Mouse (Mus musculus) embryonic facial prominence, embryonic 12.5 days (tissue): ENCODE results near the gene Nat8f4. TPM values are rescaled to one million over a fixed set of nuclear protein-coding genes. Genes with fewer than 3 reads are reported as not detected.
"Not testable (repeated sequence)": the region's sequence is repeated elsewhere in the genome, so short reads cannot be mapped to it uniquely, and the experiment has no call there.

Experiments used
- ATAC-seq: fragments of 200-750 bp; cut with Nextera tagmentation; 2 replicates; pipeline ENCODE4 v1.8.0; 2017; ENCODE audit not compliant: insufficient number of reproducible peaks, insufficient read depth, low FRiP score, low TSS enrichment
- H3K27ac ChIP-seq: fragments of 300-500 bp; sonication (generic); 2 replicates; pipeline ENCODE4 v1.5.1; 2016; ENCODE audit warnings: mild to moderate bottlenecking
- H3K27me3 ChIP-seq: fragments of 300-500 bp; sonication (generic); 2 replicates; pipeline ENCODE4 v1.6.1; 2016; ENCODE audit warnings: mild to moderate bottlenecking, moderate library complexity
- H3K36me3 ChIP-seq: fragments of 300-500 bp; sonication (generic); 2 replicates; pipeline ENCODE4 v1.6.1; 2016; ENCODE audit warnings: mild to moderate bottlenecking
- H3K4me1 ChIP-seq: fragments of 300-500 bp; sonication (generic); 2 replicates; pipeline ENCODE4 v1.6.1; 2016
- H3K4me2 ChIP-seq: fragments of 300-500 bp; sonication (generic); replicated peaks from 2 replicates; pipeline ENCODE4 v1.6.1; 2016; ENCODE audit warnings: mild to moderate bottlenecking, moderate library complexity
- H3K4me3 ChIP-seq: fragments of 300-500 bp; sonication (generic); 2 replicates; pipeline ENCODE4 v1.5.1; 2016; ENCODE audit warnings: mild to moderate bottlenecking
- H3K9ac ChIP-seq: fragments of 300-500 bp; sonication (generic); 2 replicates; pipeline ENCODE4 v1.6.1; 2016; ENCODE audit warnings: mild to moderate bottlenecking, moderate library complexity
- H3K9me3 ChIP-seq: fragments of 300-500 bp; sonication (generic); 2 replicates; pipeline ENCODE4 v1.6.1; 2016; ENCODE audit warnings: mild to moderate bottlenecking, moderate library complexity
- WGBS: fragments of 180-500 bp; shearing (Covaris S2); methylation state at CpG from one replicate; pipeline ENCODE4 v1.1.7; 2016; 5-methylcytosine and 5-hydroxymethylcytosine counted together
- polyA plus RNA-seq: library from polyadenylated mRNA; unstranded; fragments of >200 nt; fragmentation: Nextera tagmentation; extraction: Ambion mirVana; gene quantifications from 2 replicates; pipeline ENCODE4 v1.2.1, GENCODE M21; 2016

The Nat8f4 gene
- polyA plus RNA-seq, 1 experiment from 2014 or later, result 3.5 TPM

GRCm38 (mm10) chr6:85895061-85895648, 9.5 kb downstream of the Nat8f4 start:
- H3K4me2 ChIP-seq, H3K9ac ChIP-seq, H3K27ac ChIP-seq, H3K27me3 ChIP-seq, H3K4me1 ChIP-seq, H3K4me3 ChIP-seq, H3K9me3 ChIP-seq, H3K36me3 ChIP-seq, ATAC-seq: not testable (repeated sequence)
- 72% methylated on average over 25 of the region's 25 CpGs for WGBS

- no peaks in the 10 kb centered on the region for H3K27me3 ChIP-seq
- H3K9ac ChIP-seq, result no peak overlapping the region
- H3K9me3 ChIP-seq, result peaks cover 5% of the 10 kb centered on the region
- H3K4me3 ChIP-seq, result no peak overlapping the region
- ATAC-seq, result no peak
- no peaks in the 10 kb centered on the region for H3K36me3 ChIP-seq
- 98% methylated on average over 2 of the region's 2 CpGs for WGBS
- H3K4me1 ChIP-seq, result no peaks in the 10 kb centered on the region
- H3K27ac ChIP-seq, result no peak overlapping the region
- no peak overlapping the region for H3K4me2 ChIP-seq
Measured at GRCm38 (mm10) chr6:85888961-85889360, 15.7 kb downstream of the Nat8f4 start.

GRCm38 (mm10) chr6:85884311-85884710, 20.4 kb downstream of the Nat8f4 start:
- WGBS, result 81% methylated on average over 1 of the region's 1 CpGs
- H3K36me3 ChIP-seq, result no peaks in the 10 kb centered on the region
- H3K27me3 ChIP-seq, result no peaks in the 10 kb centered on the region
- ATAC-seq, result no peak
- no peak overlapping the region for H3K9ac ChIP-seq
- peaks cover 19% of the 10 kb centered on the region for H3K9me3 ChIP-seq
- no peak overlapping the region for H3K4me2 ChIP-seq
- H3K4me1 ChIP-seq, result no peaks in the 10 kb centered on the region
- no peak overlapping the region for H3K27ac ChIP-seq
- no peak overlapping the region for H3K4me3 ChIP-seq

GRCm38 (mm10) chr6:85883246-85883645, 21.4 kb downstream of the Nat8f4 start:
- H3K27ac ChIP-seq, H3K9ac ChIP-seq, ATAC-seq, H3K4me2 ChIP-seq, H3K27me3 ChIP-seq, H3K4me1 ChIP-seq, H3K36me3 ChIP-seq, H3K4me3 ChIP-seq: not testable (repeated sequence)
- WGBS, result 92% methylated on average over 9 of the region's 9 CpGs
- peaks cover 19% of the 10 kb centered on the region for H3K9me3 ChIP-seq

GRCm38 (mm10) chr6:85869006-85869405, 35.7 kb downstream of the Nat8f4 start, which contains the start of gene Nat8f2:
Gene Nat8f2 (minus strand): TSS chr6:85869158.
- H3K4me2 ChIP-seq, H3K36me3 ChIP-seq, H3K9me3 ChIP-seq, ATAC-seq, H3K4me3 ChIP-seq, H3K27ac ChIP-seq, H3K27me3 ChIP-seq, H3K9ac ChIP-seq, H3K4me1 ChIP-seq: not testable (repeated sequence)
- 82% methylated on average over 5 of the region's 5 CpGs for WGBS

GRCm38 (mm10) chr6:85867726-85868690, 36.7 kb downstream of the Nat8f4 start:
- no peaks in the 10 kb centered on the region for H3K36me3 ChIP-seq
- no peaks in the 10 kb centered on the region for H3K4me1 ChIP-seq
- H3K27ac ChIP-seq, result no peak overlapping the region
- WGBS, result 64% methylated on average over 8 of the region's 8 CpGs
- H3K9me3 ChIP-seq, result no peaks in the 10 kb centered on the region
- no peak overlapping the region for H3K4me3 ChIP-seq
- H3K9ac ChIP-seq, result no peak overlapping the region
- H3K4me2 ChIP-seq, result no peak overlapping the region
- no peaks in the 10 kb centered on the region for H3K27me3 ChIP-seq
- ATAC-seq, result no peak

GRCm38 (mm10) chr6:85866995-85867394, 37.7 kb downstream of the Nat8f4 start:
- not testable (repeated sequence) for ATAC-seq, H3K27ac ChIP-seq, H3K4me3 ChIP-seq, H3K4me2 ChIP-seq, H3K4me1 ChIP-seq, H3K9me3 ChIP-seq, H3K36me3 ChIP-seq, H3K9ac ChIP-seq, H3K27me3 ChIP-seq
- WGBS, result 86% methylated on average over 1 of the region's 1 CpGs

- H3K4me2 ChIP-seq, ATAC-seq, H3K36me3 ChIP-seq, H3K9ac ChIP-seq, H3K4me1 ChIP-seq, H3K9me3 ChIP-seq, H3K4me3 ChIP-seq, H3K27me3 ChIP-seq, H3K27ac ChIP-seq: not testable (repeated sequence)
- WGBS, result 82% methylated on average over 3 of the region's 3 CpGs
Measured at GRCm38 (mm10) chr6:85866166-85866565, 38.5 kb downstream of the Nat8f4 start.

- H3K27ac ChIP-seq, H3K4me3 ChIP-seq, H3K36me3 ChIP-seq, H3K4me1 ChIP-seq, H3K4me2 ChIP-seq, H3K27me3 ChIP-seq, H3K9me3 ChIP-seq, H3K9ac ChIP-seq, ATAC-seq: not testable (repeated sequence)
- WGBS, result 76% methylated on average over 5 of the region's 7 CpGs
Measured at GRCm38 (mm10) chr6:85864900-85865639, 39.6 kb downstream of the Nat8f4 start.

GRCm38 (mm10) chr6:85863840-85864239, 40.8 kb downstream of the Nat8f4 start:
- Histone ChIP-seq H3K36me3 (no peaks in the 10 kb centered on the region), H3K27ac (no peak overlapping the region), H3K9ac (no peak overlapping the region), H3K27me3 (no peaks in the 10 kb centered on the region), H3K9me3 (no peaks in the 10 kb centered on the region), H3K4me3 (no peak overlapping the region), H3K4me2 (no peak overlapping the region), H3K4me1 (no peaks in the 10 kb centered on the region)
- 91% methylated on average over 2 of the region's 2 CpGs for WGBS
- no peak for ATAC-seq

- Histone ChIP-seq H3K27me3 (no peaks in the 10 kb centered on the region), H3K4me2 (no peak overlapping the region), H3K27ac (no peak overlapping the region), H3K9ac (no peak overlapping the region), H3K36me3 (no peaks in the 10 kb centered on the region), H3K4me1 (no peaks in the 10 kb centered on the region), H3K9me3 (no peaks in the 10 kb centered on the region), H3K4me3 (no peak overlapping the region)
- 80% methylated on average over 2 of the region's 2 CpGs for whole genome bisulfite sequencing
- no peak for ATAC-seq
Measured at GRCm38 (mm10) chr6:85863136-85863535, 41.5 kb downstream of the Nat8f4 start.
